Mouse (Mus musculus): ENCODE data around the gene Sbf1. TPM values are rescaled to one million over a fixed set of nuclear protein-coding genes. Genes with fewer than 3 reads are reported as not detected.
A peak's percentile ranks its signal among the peaks of the same experiment; 100 is the strongest.

Gene Sbf1
- polyA plus RNA-seq, 1 experiment from 2014 or later: 103 TPM

- H3K9me3 ChIP-seq (ENCODE audit: control insufficient read depth, low read length): no peaks in the 10 kb centered on the region
- 90% methylated on average over 7 of the region's 7 CpGs for WGBS
- DNase-seq (no peak), ATAC-seq (ENCODE audit: low FRiP score, low TSS enrichment) (no peak)
- no peak within 1 kb of the TSS for H3K4me2 ChIP-seq (ENCODE audit: low read length)
- H3K27ac ChIP-seq (replicated peaks; ENCODE audit: low read depth, low read length): no peak within 1 kb of the TSS
- no peaks in the 10 kb centered on the region for H3K36me3 ChIP-seq (ENCODE audit: control insufficient read depth, insufficient read depth, low read length)
- H3K4me3 ChIP-seq (replicated peaks; ENCODE audit: low read depth, low read length): no peak within 1 kb of the TSS
- H3K9ac ChIP-seq (replicated peaks; ENCODE audit: low read length): no peak within 1 kb of the TSS
- no peaks in the 10 kb centered on the region for H3K27me3 ChIP-seq (ENCODE audit: control insufficient read depth, insufficient read depth, low read length)
- no peaks in the 10 kb centered on the region for H3K4me1 ChIP-seq (ENCODE audit: control insufficient read depth, insufficient read depth, low read length)
Observed at GRCm38 (mm10) chr15:89334271-89334670, 19.2 kb upstream of the Sbf1 start, which contains the start of gene Miox. Gene Miox, plus strand, starts transcription at chr15:89334398.

GRCm38 (mm10) chr15:89326441-89326840 lies 11.3 kb upstream of the Sbf1 start:
- Histone ChIP-seq H3K4me1 (ENCODE audit: control insufficient read depth, insufficient read depth, low read length) (no peaks in the 10 kb centered on the region), H3K27ac (replicated peaks; ENCODE audit: low read depth, low read length) (no peak overlapping the region), H3K36me3 (ENCODE audit: control insufficient read depth, insufficient read depth, low read length) (no peaks in the 10 kb centered on the region), H3K4me3 (replicated peaks; ENCODE audit: low read depth, low read length) (no peak overlapping the region), H3K4me2 (ENCODE audit: low read length) (no peak overlapping the region), H3K9ac (replicated peaks; ENCODE audit: low read length) (no peak overlapping the region), H3K27me3 (ENCODE audit: control insufficient read depth, insufficient read depth, low read length) (no peaks in the 10 kb centered on the region), H3K9me3 (ENCODE audit: control insufficient read depth, low read length) (no peaks in the 10 kb centered on the region)
- 66% methylated on average over 5 of the region's 5 CpGs for WGBS
- DNase-seq (no peak), ATAC-seq (ENCODE audit: low FRiP score, low TSS enrichment) (no peak)

GRCm38 (mm10) chr15:89323656-89324055 lies 8.5 kb upstream of the Sbf1 start:
- 89% methylated on average over 4 of the region's 4 CpGs for WGBS
- no peak overlapping the region for H3K4me2 ChIP-seq (ENCODE audit: low read length)
- no peaks in the 10 kb centered on the region for H3K27me3 ChIP-seq (ENCODE audit: control insufficient read depth, insufficient read depth, low read length)

GRCm38 (mm10) chr15:89322670-89323522 lies 7.8 kb upstream of the Sbf1 start, which contains the start of gene Adm2:
Gene Adm2, plus strand, starts transcription at chr15:89322720.
- 7% methylated on average over 26 of the region's 26 CpGs for WGBS
- DNase-seq: no peak

More at GRCm38 (mm10) chr15:89323656-89324055, 8.5 kb upstream of the Sbf1 start:
- ATAC-seq (ENCODE audit: low FRiP score, low TSS enrichment) (no peak), DNase-seq (no peak)
- H3K36me3 ChIP-seq (ENCODE audit: control insufficient read depth, insufficient read depth, low read length): no peaks in the 10 kb centered on the region
- no peaks in the 10 kb centered on the region for H3K4me1 ChIP-seq (ENCODE audit: control insufficient read depth, insufficient read depth, low read length)
- H3K9ac ChIP-seq (replicated peaks; ENCODE audit: low read length): no peak overlapping the region
- no peaks in the 10 kb centered on the region for H3K9me3 ChIP-seq (ENCODE audit: control insufficient read depth, low read length)
- H3K4me3 ChIP-seq (replicated peaks; ENCODE audit: low read depth, low read length): no peak overlapping the region
- H3K27ac ChIP-seq (replicated peaks; ENCODE audit: low read depth, low read length): no peak overlapping the region

GRCm38 (mm10) chr15:89321264-89321663 lies 6.2 kb upstream of the Sbf1 start:
- H3K4me2 ChIP-seq (ENCODE audit: low read length): no peak overlapping the region
- ATAC-seq (ENCODE audit: low FRiP score, low TSS enrichment): no peak
- no peak overlapping the region for H3K27ac ChIP-seq (replicated peaks; ENCODE audit: low read depth, low read length)
- no peak for DNase-seq
- no peaks in the 10 kb centered on the region for H3K4me1 ChIP-seq (ENCODE audit: control insufficient read depth, insufficient read depth, low read length)
- WGBS: 80% methylated on average over 8 of the region's 8 CpGs
- H3K9ac ChIP-seq (replicated peaks; ENCODE audit: low read length): no peak overlapping the region
- no peaks in the 10 kb centered on the region for H3K27me3 ChIP-seq (ENCODE audit: control insufficient read depth, insufficient read depth, low read length)
- no peak overlapping the region for H3K4me3 ChIP-seq (replicated peaks; ENCODE audit: low read depth, low read length)
- H3K9me3 ChIP-seq (ENCODE audit: control insufficient read depth, low read length): no peaks in the 10 kb centered on the region
- no peaks in the 10 kb centered on the region for H3K36me3 ChIP-seq (ENCODE audit: control insufficient read depth, insufficient read depth, low read length)

More at GRCm38 (mm10) chr15:89322670-89323522, 7.8 kb upstream of the Sbf1 start, which contains the start of gene Adm2:
- H3K4me2 ChIP-seq (ENCODE audit: low read length): peak within 1 kb of the TSS; percentile 23; the same call in 1 of the 2 replicates
- H3K36me3 ChIP-seq (ENCODE audit: control insufficient read depth, insufficient read depth, low read length): no peaks in the 10 kb centered on the region
- H3K27me3 ChIP-seq (ENCODE audit: control insufficient read depth, insufficient read depth, low read length): no peaks in the 10 kb centered on the region
- no peaks in the 10 kb centered on the region for H3K9me3 ChIP-seq (ENCODE audit: control insufficient read depth, low read length)
- H3K4me3 ChIP-seq (replicated peaks; ENCODE audit: low read depth, low read length): no peak within 1 kb of the TSS
- H3K27ac ChIP-seq (replicated peaks; ENCODE audit: low read depth, low read length): no peak within 1 kb of the TSS
- no peaks in the 10 kb centered on the region for H3K4me1 ChIP-seq (ENCODE audit: control insufficient read depth, insufficient read depth, low read length)
- ATAC-seq (ENCODE audit: low FRiP score, low TSS enrichment): no peak
- no peak within 1 kb of the TSS for H3K9ac ChIP-seq (replicated peaks; ENCODE audit: low read length)

- no peak overlapping the region for H3K9ac ChIP-seq (replicated peaks; ENCODE audit: low read length)
- H3K4me1 ChIP-seq (ENCODE audit: control insufficient read depth, insufficient read depth, low read length): peaks cover 19% of the 10 kb centered on the region
- WGBS: 62% methylated on average over 11 of the region's 11 CpGs
- H3K4me2 ChIP-seq (ENCODE audit: low read length): no peak overlapping the region
- H3K4me3 ChIP-seq (replicated peaks; ENCODE audit: low read depth, low read length): no peak overlapping the region
- no peak overlapping the region for H3K27ac ChIP-seq (replicated peaks; ENCODE audit: low read depth, low read length)
- DNase-seq: no peak
- no peaks in the 10 kb centered on the region for H3K9me3 ChIP-seq (ENCODE audit: control insufficient read depth, low read length)
- no peaks in the 10 kb centered on the region for H3K36me3 ChIP-seq (ENCODE audit: control insufficient read depth, insufficient read depth, low read length)
- ATAC-seq (ENCODE audit: low FRiP score, low TSS enrichment): no peak
- no peaks in the 10 kb centered on the region for H3K27me3 ChIP-seq (ENCODE audit: control insufficient read depth, insufficient read depth, low read length)
Observed at GRCm38 (mm10) chr15:89316146-89316545, 1.0 kb upstream of the Sbf1 start.

GRCm38 (mm10) chr15:89314511-89315189 lies 461 bp downstream of the Sbf1 start:
- Histone ChIP-seq H3K4me2 (ENCODE audit: low read length) (peak overlapping the region; percentile 86), H3K4me3 (replicated peaks; ENCODE audit: low read depth, low read length) (peak overlapping the region; percentile 95), H3K36me3 (ENCODE audit: control insufficient read depth, insufficient read depth, low read length) (no peaks in the 10 kb centered on the region), H3K27ac (replicated peaks; ENCODE audit: low read depth, low read length) (peak overlapping the region; percentile 72; the same call in 1 of the 2 replicates), H3K9me3 (ENCODE audit: control insufficient read depth, low read length) (no peaks in the 10 kb centered on the region), H3K27me3 (ENCODE audit: control insufficient read depth, insufficient read depth, low read length) (no peaks in the 10 kb centered on the region), H3K9ac (replicated peaks; ENCODE audit: low read length) (peak overlapping the region; percentile 84), H3K4me1 (ENCODE audit: control insufficient read depth, insufficient read depth, low read length) (peaks cover 22% of the 10 kb centered on the region)
- ATAC-seq (ENCODE audit: low FRiP score, low TSS enrichment) (peak; percentile 29), DNase-seq (peak; percentile 50)
- under 1% methylated on average over 58 of the region's 58 CpGs for WGBS

- no peaks in the 10 kb centered on the region for H3K27me3 ChIP-seq (ENCODE audit: control insufficient read depth, insufficient read depth, low read length)
- ATAC-seq (ENCODE audit: low FRiP score, low TSS enrichment) (no peak), DNase-seq (no peak)
- H3K4me1 ChIP-seq (ENCODE audit: control insufficient read depth, insufficient read depth, low read length): peaks cover 22% of the 10 kb centered on the region
- peak overlapping the region; percentile 84 for H3K9ac ChIP-seq (replicated peaks; ENCODE audit: low read length)
- 30% methylated on average over 3 of the region's 3 CpGs for WGBS
- no peak overlapping the region for H3K27ac ChIP-seq (replicated peaks; ENCODE audit: low read depth, low read length)
- no peaks in the 10 kb centered on the region for H3K9me3 ChIP-seq (ENCODE audit: control insufficient read depth, low read length)
- H3K4me3 ChIP-seq (replicated peaks; ENCODE audit: low read depth, low read length): peak overlapping the region; percentile 95
- no peaks in the 10 kb centered on the region for H3K36me3 ChIP-seq (ENCODE audit: control insufficient read depth, insufficient read depth, low read length)
- peak overlapping the region; percentile 86 for H3K4me2 ChIP-seq (ENCODE audit: low read length)
Observed at GRCm38 (mm10) chr15:89314107-89314506, 1.0 kb downstream of the Sbf1 start.
